Mouse (Mus musculus) adipocyte (in vitro differentiated cells): ENCODE measurements around the gene Whamm.
A peak's percentile ranks its signal among the peaks of the same experiment; 100 is the strongest.

ENCODE experiments used
- DNase-seq: peaks from one replicate; pipeline ENCODE4 v3.0.0-alpha.2; 2016; ENCODE audit warnings: low spot score

Gene Whamm

DNA sequence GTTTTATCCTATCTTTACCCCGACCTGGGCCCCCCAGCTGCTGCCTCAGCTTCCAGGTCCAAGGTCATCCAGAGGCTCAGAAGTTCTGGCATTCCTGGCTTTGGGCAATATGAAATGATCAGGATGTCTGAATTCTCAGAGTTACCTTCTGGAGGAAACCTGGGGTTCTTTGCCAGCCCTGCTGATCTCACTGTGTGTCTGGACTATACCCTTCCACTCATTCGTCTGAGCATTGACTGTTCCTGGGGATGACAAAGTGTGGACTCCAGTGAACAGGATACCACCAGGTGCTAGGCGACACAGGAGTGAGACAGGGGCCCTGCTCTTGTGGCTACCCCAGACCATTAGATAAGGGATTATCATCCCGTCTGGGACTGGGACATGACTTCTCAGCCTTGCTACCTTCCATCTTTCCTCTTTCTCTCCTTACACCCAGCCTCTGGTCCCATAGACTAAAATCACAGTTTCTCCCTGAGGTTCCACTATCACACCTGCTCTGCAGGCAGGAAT lies 7.5 kb upstream of the Whamm start:
- DNase-seq = no peak

DNA sequence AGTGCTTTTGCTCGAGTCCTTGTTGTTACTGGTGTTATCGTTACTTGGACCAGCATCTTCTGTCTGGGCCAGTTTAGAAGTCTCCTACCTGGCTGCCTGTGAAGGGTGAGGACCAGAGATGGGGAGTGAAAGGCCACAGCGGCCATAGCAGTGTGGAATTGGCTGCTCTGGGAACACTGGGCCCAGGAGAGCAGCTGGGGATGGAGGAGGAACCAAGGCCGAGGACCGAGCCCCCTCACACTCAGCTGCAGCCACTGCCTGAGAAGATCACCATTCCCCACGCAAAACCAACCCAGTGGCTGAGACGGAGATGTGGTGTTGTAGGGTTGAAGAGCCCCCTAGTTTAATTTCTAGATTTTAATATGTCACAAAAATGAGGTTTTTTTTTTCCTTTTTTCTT lies 6.3 kb upstream of the Whamm start:
- no peak for DNase-seq

DNA sequence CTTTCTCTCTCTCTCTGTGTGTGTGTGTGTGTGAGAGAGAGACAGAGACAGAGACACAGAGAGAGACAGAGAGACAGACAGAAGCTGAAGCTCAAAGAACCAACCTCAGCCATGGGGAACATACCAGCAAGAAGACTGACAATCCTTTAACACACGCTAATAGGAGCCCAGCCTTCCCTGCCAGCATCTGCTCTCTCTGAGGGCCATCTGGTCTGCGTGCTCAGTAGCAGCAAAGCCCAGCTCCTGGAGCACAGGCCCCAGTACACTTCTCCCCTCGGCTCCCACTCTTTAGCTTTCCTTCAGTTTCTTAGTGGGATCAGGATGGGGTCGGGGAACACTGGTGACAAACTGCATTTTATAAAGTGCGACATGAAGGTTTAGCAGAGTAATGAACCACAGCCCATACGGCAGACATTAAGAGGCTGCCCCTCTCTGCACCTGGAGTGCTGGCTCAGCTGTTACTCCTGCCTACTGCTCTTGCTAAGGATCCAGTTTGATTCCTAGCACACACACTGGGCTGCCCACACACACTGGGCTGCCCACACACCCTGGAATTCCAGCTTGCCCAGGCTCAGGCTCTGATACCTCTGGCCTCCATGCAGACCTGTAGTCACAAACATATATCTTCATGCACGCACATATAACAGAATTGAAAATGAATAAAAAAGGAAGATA lies 5.5 kb upstream of the Whamm start:
- DNase-seq = no peak

DNA sequence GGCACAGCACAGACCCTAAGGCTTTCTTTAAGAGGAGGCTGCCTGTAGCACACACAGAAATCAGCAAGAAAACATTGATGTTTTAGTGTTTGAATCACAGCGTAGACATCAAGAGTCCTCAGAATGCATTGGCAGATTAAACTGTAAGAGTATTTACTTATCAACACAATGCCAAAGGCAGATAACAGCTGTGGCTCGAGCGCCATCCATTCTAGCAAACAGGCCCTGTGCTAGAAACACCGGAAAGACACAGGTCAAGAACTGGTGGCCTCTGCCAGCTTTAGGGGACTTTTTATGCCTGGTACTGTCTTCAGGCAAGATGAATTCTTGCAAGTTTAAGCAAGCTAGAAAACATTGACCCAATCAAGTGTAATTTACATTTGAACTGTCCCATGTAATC lies 4.7 kb upstream of the Whamm start:
- no peak for DNase-seq

DNA sequence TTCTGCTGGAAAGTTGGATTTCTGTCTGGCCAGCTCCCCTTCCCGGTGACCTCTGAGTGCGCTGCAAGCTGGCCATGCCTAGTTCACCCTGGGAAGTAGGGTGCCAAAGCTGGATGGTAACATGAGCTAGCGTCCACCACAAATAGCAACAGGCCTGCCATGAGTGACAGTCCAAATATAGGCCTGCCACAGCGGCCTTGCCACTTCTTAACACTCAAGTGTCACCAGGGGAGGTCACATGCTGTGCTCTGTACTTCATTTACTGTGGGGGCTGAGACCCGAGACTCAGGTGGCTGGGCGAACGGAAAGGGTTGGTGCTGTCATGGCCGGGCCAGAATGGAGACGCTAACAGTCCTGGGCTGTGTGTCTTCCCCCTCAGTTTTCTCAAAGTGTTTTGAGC lies 4.2 kb upstream of the Whamm start, which contains the start of gene Fsd2:
Fsd2 (minus strand) TSS at position 53 of the 400 bp plus-strand sequence.
- no peak for DNase-seq

DNA sequence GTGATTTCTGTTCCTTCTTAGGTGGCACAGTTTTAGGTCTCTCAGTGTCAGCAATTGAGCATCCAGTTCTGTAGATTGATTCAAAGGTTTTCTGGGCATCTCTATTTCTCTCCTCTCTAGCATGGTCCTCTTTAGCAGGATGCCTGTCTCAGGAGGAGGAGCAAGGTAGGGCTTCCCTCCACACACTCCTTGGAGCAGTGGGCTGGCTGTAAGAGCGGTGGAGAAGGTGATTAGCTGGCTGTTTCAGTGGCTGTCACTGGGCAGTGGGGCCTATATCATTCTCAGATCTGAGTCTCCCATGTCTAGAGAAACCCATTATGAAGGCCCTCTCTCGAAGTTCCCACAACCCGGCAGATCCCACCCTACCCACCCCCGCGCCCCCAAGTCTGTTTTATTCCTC lies 3.7 kb upstream of the Whamm start:
- no peak for DNase-seq

DNA sequence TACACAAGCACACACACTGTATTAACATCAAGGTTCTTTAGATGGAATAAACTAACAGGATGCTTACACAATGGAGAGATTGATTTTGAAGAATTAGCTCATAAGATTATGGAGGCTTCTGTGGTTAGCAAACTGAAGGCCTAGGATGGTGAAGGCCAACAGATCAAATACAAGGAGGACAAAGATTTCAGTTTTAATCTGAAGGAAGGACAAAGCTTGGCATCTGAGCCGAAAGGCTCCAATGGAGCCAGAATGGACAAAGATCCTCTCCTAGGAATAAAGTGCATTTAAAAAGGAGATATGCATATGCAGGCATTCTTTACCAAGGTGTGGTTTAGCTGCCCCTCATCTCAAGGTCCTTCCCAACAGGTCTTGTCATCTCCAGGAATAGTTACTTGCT lies 1.2 kb upstream of the Whamm start:
- no peak for DNase-seq

DNA sequence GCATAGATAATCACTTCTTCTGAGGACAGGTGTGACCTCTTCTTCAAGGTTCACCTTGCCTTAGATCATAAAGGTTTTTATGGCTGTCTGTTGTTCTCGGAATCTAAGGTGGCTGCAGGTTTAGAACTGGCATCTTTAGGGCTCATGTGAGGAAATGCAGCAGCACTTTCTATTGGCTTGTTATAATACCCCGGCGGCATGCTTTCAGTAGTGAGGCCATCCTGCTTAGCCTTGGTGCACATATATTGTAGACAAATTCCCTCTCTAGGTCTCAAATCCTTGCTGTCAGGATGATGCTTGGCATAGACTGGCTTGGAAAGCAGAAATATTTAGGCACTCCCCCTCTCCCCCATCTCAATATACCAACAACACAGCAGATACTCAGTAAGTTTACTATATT lies 795 bp upstream of the Whamm start:
- no peak for DNase-seq

DNA sequence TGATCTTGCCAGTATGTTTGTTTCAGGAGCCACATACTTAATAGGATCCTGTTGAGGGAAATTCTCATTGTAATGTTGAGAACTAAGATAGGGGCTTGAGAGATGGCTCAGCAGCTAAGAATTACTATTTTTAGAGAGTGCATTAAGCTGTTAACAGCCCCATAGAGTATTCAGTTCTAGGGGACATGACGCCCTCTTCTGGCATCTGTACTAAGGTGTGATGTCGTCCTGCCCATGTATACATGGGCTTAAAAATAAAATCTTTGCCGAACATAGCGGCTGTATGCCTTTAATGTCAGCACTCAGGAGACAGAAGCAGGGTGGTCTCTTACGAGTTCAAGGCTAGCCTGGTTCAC lies 336 bp upstream of the Whamm start:
- no peak for DNase-seq

DNA sequence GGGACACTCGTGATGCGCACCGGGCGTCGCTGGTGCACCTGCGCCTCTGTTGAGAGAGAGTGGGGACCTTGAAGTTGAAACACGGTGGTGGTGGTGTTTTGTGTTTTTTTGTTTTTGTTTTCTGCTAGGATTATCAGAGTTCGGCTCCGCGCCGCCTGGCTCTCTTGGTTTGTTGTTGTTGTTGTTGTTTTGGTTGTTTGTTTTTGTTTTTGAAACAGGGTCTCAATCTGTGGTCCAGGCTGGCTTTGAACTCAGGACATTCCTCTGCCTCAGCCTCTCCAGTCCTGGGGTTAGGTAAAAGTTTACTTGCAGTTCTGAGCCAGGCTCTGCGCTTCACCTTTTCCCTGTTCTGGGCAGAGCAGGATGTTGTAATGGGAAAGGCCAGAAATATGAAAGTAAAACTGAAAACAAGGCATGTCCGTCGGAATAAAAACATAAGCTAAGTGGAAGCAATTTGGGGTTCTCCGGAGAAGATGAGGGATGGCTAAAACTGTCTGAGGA lies 925 bp downstream of the Whamm start:
- DNase-seq = peak; percentile 81

DNA sequence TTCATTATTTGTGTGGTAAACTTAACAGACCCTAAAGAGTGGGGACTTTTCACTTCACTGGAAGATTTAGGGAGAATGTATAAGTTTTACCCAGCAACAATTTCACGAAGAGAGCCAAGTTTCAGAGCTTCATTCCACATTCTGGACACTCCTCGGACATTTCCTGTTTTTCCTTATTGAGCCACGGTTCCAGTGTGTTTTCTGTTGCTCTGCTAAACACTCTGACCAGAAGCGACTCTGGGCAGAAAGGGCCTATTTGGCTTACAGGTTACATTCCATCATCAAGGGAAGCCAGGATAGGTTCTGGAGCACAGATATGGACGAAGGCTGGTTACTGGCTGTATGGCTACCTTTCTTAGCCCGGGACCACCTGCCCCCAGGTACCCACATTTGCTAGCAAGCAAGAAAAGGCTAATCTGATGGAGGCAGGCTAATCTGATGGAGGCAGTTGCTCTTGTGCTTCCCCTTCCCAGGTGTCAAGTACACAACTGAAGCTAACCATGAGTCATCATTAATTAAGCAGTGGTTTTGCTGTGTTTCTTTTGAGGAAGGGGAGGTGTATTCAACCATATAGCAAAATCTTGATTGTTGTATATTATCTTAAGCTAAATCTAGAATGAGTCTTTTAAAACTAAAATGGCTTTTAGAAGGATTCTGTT lies 1.7 kb downstream of the Whamm start:
- DNase-seq = peak; percentile 58

DNA sequence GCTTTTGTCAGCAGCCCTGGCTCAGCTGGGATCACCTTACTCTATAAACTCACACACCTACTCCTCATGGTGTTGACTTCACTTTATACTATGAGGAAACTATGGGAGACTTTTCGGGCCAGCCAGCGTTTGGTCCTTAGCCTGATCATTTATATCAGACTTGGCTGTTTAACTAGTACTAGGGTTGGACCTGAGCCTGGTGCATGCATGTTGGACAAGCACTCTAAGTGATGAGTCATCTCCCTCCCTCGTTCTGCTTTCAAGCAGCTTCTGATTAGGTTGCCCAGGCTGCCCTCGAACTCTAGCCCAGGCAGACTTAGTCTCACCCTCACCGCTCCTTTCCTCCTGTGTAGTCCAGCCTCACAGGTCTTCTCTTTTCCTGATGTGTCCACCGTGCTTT lies 2.3 kb downstream of the Whamm start:
- peak; percentile 73 for DNase-seq

DNA sequence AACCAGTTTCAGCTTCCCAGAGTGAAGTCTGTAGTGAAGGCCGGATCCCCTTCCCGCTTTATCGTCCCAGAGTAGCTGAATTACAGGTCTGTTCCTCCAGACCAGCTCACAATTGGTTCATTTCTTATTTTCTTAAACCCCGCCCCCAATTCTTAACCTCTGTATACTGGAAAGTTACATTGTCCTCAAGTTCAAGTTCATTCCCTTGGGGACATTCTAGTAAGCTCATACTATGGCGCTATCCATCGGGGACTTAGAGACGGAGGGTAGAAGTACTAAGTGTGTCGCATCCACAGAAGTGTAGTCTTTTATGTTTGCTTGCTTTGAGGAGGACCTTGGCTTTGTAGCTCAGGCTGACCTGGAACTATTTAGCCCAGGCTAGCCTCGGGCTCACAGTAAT lies 2.8 kb downstream of the Whamm start:
- no peak for DNase-seq

DNA sequence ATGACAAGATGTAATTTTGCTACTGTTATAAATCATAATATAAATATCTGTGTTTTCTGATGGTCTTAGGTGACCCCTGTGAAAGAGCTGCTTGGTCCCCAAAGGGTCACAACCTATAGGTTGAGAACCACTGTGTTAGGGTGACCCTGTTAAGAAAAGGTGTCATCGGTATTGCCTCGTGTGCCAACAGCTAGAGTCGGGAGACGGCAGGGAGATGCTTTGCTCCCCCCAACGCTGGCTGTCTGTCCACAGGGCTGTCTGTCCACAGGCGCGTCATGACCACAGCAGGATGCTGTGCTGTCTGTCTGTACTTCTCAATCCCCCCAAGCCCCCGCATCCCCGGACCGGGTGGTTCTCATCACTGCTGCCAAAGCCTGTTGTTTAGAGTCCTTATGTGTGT lies 4.5 kb downstream of the Whamm start:
- DNase-seq = no peak

DNA sequence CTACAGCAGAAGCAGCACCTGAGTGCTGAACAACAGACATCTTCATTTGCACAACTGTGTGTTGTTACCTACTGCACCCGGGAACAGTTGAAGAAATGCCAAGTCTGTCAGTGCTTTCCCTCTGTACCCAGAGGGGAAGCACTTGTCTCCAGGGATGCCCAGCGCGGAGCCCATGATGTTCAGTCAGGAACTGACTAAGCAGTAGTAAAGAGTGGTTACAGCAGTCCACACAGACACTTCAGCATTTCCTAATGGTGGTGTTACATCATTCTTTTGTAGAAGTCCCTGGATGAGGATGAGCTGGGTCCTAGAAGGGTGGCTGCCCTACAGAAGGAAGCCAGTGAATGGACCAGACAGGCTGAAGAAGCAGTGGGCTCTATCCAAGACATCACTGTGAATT lies 6.8 kb downstream of the Whamm start:
- DNase-seq = no peak

DNA sequence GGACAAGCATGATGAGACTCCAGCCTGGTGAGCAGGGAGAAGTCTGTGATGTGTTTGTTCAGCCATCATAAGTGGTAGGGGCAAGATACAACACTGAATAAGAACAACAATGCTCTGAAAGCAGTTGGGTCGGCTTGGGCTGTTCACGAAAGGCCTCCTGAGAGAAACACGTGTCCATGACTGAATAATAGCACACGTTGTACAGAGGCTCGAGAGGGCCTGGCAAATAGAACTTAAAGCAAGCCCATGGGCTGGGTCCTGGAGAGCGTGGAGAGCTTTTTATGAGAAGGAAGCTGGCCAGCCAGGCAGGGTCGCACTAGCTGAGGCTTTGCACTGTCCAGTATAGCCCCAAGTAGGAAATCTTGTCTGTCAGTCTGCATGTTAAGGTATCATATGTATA lies 7.3 kb downstream of the Whamm start:
- no peak for DNase-seq

DNA sequence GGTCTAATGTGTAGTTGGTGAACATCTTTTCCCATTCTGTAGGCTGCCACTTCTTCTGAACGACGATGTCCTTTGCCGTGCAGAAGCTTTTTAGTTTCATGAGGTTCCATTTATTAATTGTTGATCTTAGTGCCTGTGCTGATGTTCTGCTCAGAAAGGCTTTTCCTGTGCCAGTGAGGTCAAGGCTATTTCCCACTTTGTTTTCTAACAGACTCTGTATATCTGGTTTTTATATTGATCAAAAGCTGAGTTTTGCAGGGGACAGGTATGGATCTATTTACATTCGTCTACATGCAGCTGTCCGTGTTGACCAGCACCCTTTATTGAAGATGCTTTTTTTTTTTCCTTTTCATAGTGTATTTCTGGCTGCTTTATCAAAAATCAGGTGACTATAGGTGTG lies 8.2 kb downstream of the Whamm start:
- no peak for DNase-seq

DNA sequence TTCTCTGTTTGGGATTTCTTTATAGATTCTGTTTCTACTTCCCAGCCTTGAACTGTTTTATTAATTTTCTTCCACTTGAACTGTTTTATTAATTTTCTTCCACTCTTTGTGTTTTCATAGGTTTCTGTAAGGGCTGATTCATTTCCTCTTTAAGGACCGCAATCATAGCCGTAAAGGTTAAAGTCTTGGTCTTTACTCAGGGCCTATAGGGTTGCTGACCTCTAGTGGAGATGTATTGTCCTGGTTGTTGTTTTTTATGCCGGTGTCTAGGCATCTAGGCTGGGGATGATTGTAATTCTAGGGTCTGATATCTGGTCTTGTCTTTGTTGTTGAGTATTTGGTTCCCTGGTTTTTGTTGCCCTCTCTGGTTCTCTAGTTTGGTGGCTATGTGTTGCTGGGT lies 12.4 kb downstream of the Whamm start:
- no peak for DNase-seq

DNA sequence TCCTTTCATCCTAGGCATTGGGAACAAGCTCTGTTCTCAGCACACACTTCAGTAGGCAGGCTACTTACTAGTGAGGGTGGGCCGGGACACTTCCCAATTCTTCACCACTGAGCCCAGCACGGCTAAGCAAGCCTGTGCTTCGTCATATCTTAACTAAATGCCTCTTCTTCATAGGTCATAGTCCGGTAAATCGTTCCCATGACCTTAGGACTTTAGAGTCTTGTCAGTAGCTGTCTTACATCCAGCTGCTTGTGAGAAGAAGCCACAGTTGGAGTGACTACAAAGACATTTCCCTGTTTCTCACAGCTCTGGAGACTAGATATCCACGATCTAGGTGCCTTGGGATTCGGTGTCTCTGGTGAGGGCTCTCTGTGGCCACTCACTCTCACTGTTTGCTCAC lies 14.3 kb downstream of the Whamm start:
- DNase-seq = no peak

DNA sequence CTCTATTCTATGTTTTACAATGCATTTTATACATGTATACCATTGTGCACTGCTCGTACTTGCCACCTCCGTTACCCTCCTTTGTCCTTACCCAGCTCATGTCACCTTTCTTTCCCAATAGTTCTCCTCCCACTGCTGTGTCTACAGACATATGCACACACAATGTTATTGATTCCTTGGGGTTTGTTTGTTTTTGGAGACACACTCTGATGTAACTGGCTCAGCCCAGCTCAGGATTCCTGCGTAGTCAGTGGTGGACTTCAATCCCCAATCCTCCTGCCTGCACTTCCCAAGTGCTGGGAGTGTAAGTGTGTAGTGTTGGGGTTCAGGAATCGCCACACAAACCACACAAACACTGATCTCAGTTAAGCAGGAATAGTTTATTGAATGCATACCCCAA lies 16.2 kb downstream of the Whamm start:
- DNase-seq = no peak

DNA sequence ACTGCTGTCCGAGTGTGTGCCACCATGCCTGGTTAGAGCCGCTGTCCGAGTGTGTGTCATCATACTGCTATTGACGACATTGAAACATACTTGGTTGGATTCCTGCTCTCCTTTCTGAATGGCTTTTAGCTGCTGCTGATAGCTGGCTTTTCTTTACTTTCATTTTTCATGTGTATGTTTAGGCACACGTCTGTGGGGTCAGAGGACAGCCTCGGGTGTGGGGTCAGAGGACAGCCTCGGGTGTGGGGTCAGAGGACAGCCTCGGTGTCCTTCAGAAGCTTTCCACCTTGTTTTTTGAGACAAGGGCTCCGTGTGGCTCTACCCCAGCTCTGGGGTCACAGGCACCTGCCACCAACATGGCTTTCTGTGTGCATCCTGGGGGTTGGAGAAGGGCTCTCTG lies 21.6 kb downstream of the Whamm start:
- DNase-seq = no peak

DNA sequence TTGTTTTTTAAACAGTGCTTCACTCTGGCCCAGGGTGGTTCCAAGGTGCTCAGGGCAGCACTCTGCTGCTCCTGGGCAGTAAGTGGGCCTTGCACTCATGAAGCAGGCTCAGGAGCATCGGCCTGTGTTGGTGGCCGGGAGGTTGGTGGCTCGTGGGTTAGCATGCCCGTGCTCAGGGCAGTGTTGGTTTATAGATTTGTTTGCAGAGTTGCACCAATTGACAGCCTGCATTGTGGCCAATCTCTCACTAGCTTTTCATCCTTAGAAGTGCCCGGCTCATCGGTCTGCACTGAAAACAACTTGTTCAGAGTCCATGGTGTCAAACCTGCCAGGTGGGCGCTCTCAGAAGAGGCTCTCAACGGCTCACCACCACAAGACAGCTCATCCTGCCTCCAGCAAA lies 22.3 kb downstream of the Whamm start:
- no peak for DNase-seq

DNA sequence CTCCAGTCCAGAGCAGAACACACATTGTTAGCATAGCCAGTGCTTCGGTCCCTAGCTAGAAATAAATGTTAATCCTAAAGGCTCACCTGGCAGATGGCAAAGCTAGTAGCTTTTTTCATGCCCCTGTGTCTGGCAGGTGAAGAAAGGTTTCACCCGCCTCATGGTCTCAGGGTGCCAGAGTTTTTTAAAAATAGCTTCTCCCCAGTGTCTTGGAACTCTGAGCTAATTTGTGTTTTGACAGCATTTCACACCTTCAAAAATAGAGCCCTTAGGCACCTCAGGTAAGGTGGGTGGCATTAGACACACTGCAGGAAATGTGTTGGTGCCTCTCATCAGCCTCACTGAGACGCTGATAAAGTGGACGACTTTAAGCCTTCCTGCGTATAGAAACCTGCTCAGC lies 24.0 kb downstream of the Whamm start:
- DNase-seq = no peak

DNA sequence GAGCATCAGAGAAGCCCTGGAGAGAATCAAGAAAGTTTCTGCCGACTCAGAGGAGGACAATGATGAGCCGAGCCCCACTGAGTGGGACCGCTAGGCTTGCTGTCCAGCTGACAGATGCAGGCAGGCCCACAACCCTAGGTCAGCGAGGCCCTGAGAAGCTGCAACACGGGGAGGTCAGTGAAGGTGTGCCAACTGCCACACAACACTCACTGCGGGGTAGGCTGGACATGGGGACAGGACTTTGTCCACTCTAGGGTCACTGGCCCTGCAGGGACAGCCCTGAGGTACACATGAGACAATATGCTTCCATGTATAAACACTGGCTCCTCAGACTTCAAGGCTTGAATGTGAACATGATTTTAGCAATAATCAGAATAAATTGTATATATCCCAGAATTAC lies 25.0 kb downstream of the Whamm start:
- DNase-seq = no peak
